Mouse (Mus musculus): ENCODE data around the gene Csnk2b. TPM values are rescaled to one million over a fixed set of nuclear protein-coding genes. Genes with fewer than 3 reads are reported as not detected.
"Not testable (repeated sequence)": the region's sequence is repeated elsewhere in the genome, so short reads cannot be mapped to it uniquely, and the experiment has no call there.

Gene Csnk2b
- polyA plus RNA-seq, 1 experiment from 2014 or later = 248 TPM

DNA sequence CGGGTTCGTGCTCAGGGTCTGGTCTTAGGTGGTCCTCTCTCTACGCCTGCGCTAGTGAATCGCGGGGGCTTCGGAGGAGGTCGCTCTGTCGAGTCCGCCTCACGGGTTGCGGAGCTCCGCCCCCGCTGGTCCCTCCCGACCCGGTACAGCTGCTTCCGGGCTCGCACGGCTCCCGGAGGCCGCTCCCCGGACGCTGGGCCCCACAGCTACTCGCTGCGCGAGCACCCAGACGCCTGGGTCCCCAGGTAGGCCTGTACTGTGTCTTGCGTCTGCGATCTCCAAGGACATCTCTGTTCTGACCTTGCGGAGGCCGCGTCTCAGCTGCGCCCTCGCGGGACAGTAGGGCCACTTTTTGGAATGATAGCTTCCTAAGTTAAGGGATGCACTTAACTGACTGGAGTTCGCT is 4.4 kb upstream of the Csnk2b start, which contains the start of gene D17H6S53E:
Gene D17H6S53E, plus strand, starts transcription at position 168 of the 406 bp plus-strand sequence.
- WGBS = under 1% methylated on average over 36 of the region's 36 CpGs
- peak within 1 kb of the TSS; percentile 78 for H3K27ac ChIP-seq
- H3K4me3 ChIP-seq (replicated peaks) = peak within 1 kb of the TSS; percentile 56
- 0 out of 2 replicates have a peak, but pooled peaks cover 3% of the 10 kb centered on the region for H3K36me3 ChIP-seq
- H3K4me2 ChIP-seq (replicated peaks) = peak within 1 kb of the TSS; percentile 79
- H3K9ac ChIP-seq = peak within 1 kb of the TSS; percentile 57
- ATAC-seq = peak; percentile 73
- H3K27me3 ChIP-seq (replicated peaks) = no peaks in the 10 kb centered on the region
- peaks cover 27% of the 10 kb centered on the region for H3K4me1 ChIP-seq (replicated peaks)
- H3K9me3 ChIP-seq = no peaks in the 10 kb centered on the region

GRCm38 (mm10) chr17:35125578-35125977 is 3.7 kb upstream of the Csnk2b start:
- peak overlapping the region; percentile 79 for H3K4me2 ChIP-seq (replicated peaks)
- H3K9me3 ChIP-seq = no peaks in the 10 kb centered on the region
- ATAC-seq = no peak
- WGBS = 23% methylated on average over 6 of the region's 6 CpGs
- no peaks in the 10 kb centered on the region for H3K27me3 ChIP-seq (replicated peaks)
- H3K4me1 ChIP-seq (replicated peaks) = peaks cover 27% of the 10 kb centered on the region
- peak overlapping the region; percentile 78 for H3K27ac ChIP-seq
- peak overlapping the region; percentile 57 for H3K9ac ChIP-seq
- 0 out of 2 replicates have a peak, but pooled peaks cover 3% of the 10 kb centered on the region for H3K36me3 ChIP-seq
- H3K4me3 ChIP-seq (replicated peaks) = peak overlapping the region; percentile 56

- peaks cover 30% of the 10 kb centered on the region for H3K4me1 ChIP-seq (replicated peaks)
- no peak overlapping the region for H3K4me3 ChIP-seq (replicated peaks)
- H3K9me3 ChIP-seq = no peaks in the 10 kb centered on the region
- 0 out of 2 replicates have a peak, but pooled peaks cover 3% of the 10 kb centered on the region for H3K36me3 ChIP-seq
- 85% methylated on average over 1 of the region's 1 CpGs for WGBS
- no peaks in the 10 kb centered on the region for H3K27me3 ChIP-seq (replicated peaks)
- H3K27ac ChIP-seq = peak overlapping the region; percentile 78
- peak overlapping the region; percentile 79 for H3K4me2 ChIP-seq (replicated peaks)
- no peak for ATAC-seq
- H3K9ac ChIP-seq = 0 out of 2 replicates have a peak overlapping the region, but pooled peaks have one; percentile 57
Observed at GRCm38 (mm10) chr17:35125081-35125480, 3.2 kb upstream of the Csnk2b start.

DNA sequence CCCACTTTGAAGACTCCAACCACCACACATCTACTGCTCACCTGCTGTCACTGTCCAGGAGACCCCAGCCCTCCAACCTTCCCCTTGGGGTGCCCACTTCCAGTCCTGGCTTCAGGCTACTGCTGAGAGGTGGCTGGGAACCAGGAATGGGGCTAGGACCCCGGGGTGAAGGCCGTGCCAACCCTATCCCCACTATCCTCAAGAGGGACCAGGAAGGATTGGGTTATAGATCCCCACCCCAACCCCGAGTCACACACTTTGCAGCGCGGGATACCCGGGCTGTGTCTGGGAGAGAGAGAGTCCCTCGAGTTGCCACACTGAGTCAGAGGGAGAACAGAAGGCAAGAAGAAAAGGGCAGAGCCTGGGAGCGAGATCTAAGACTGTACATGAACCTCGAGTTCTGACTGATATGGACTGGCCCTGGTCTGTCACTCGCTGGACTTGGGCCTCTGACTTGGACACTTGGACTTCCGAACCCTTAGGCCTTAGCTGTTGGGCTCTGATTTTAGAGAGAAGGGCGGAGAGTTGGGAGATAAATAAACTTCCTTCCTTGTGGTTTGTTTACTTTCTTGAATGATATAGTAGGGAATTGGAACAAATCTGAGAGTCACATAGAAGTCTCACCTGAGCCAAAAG is 2.5 kb upstream of the Csnk2b start:
- 0 out of 2 replicates have a peak overlapping the region, but pooled peaks have one; percentile 78 for H3K27ac ChIP-seq
- H3K9ac ChIP-seq; ATAC-seq; H3K4me3 ChIP-seq (replicated peaks); H3K9me3 ChIP-seq; H3K4me2 ChIP-seq (replicated peaks); H3K36me3 ChIP-seq; H3K27me3 ChIP-seq (replicated peaks): not testable (repeated sequence)
- H3K4me1 ChIP-seq (replicated peaks) = peaks cover 35% of the 10 kb centered on the region
- WGBS = 83% methylated on average over 12 of the region's 12 CpGs

- not testable (repeated sequence) for H3K27ac ChIP-seq; H3K4me3 ChIP-seq (replicated peaks); ATAC-seq; H3K9ac ChIP-seq; H3K4me2 ChIP-seq (replicated peaks); H3K9me3 ChIP-seq; H3K27me3 ChIP-seq (replicated peaks)
- Histone ChIP-seq H3K4me1 (replicated peaks) (peaks cover 35% of the 10 kb centered on the region), H3K36me3 (peaks cover 12% of the 10 kb centered on the region)
- 95% methylated on average over 9 of the region's 9 CpGs for WGBS
Observed at GRCm38 (mm10) chr17:35123287-35123686, 1.4 kb upstream of the Csnk2b start.

- ATAC-seq = peak; percentile 95
- peak within 1 kb of the TSS; percentile 94 for H3K4me2 ChIP-seq (replicated peaks)
- peaks cover 21% of the 10 kb centered on the region for H3K4me1 ChIP-seq (replicated peaks)
- H3K9me3 ChIP-seq = no peaks in the 10 kb centered on the region
- peak within 1 kb of the TSS; percentile 89 for H3K27ac ChIP-seq
- H3K4me3 ChIP-seq (replicated peaks) = peak within 1 kb of the TSS; percentile 68
- H3K27me3 ChIP-seq (replicated peaks) = no peaks in the 10 kb centered on the region
- WGBS = under 1% methylated on average over 50 of the region's 50 CpGs
- H3K9ac ChIP-seq = peak within 1 kb of the TSS; percentile 84
- peaks cover 20% of the 10 kb centered on the region for H3K36me3 ChIP-seq
Observed at GRCm38 (mm10) chr17:35121143-35121799, 582 bp downstream of the Csnk2b start, which contains the start of gene Gpank1. TSS of gene Gpank1 (plus strand) at chr17:35121455.

- peak overlapping the region; percentile 68 for H3K4me3 ChIP-seq (replicated peaks)
- H3K27ac ChIP-seq = peak overlapping the region; percentile 64
- H3K4me2 ChIP-seq (replicated peaks) = peak overlapping the region; percentile 94
- 0% methylated on average over 33 of the region's 33 CpGs for WGBS
- H3K9ac ChIP-seq = peak overlapping the region; percentile 84
- H3K9me3 ChIP-seq = no peaks in the 10 kb centered on the region
- H3K27me3 ChIP-seq (replicated peaks) = no peaks in the 10 kb centered on the region
- peaks cover 21% of the 10 kb centered on the region for H3K4me1 ChIP-seq (replicated peaks)
- no peak; the same call in 1 of the 2 replicates for ATAC-seq
- peaks cover 24% of the 10 kb centered on the region for H3K36me3 ChIP-seq
Observed at GRCm38 (mm10) chr17:35120745-35121142, 1.1 kb downstream of the Csnk2b start.

GRCm38 (mm10) chr17:35115046-35116019 is 6.5 kb downstream of the Csnk2b start, which contains the start of gene Ly6g5b:
TSS of gene Ly6g5b (minus strand) at chr17:35115428.
- Histone ChIP-seq H3K9ac (no peak within 1 kb of the TSS), H3K27ac (no peak within 1 kb of the TSS), H3K4me1 (replicated peaks) (peaks cover 8% of the 10 kb centered on the region), H3K27me3 (replicated peaks) (no peaks in the 10 kb centered on the region), H3K9me3 (no peaks in the 10 kb centered on the region), H3K4me2 (replicated peaks) (no peak within 1 kb of the TSS), H3K36me3 (peaks cover 33% of the 10 kb centered on the region), H3K4me3 (replicated peaks) (no peak within 1 kb of the TSS)
- ATAC-seq = no peak
- WGBS = 87% methylated on average over 8 of the region's 8 CpGs

- Histone ChIP-seq H3K9ac (no peak overlapping the region), H3K36me3 (peaks cover 15% of the 10 kb centered on the region; the same call in 1 of the 2 replicates), H3K9me3 (no peaks in the 10 kb centered on the region), H3K27ac (no peak overlapping the region), H3K4me1 (replicated peaks) (no peaks in the 10 kb centered on the region), H3K4me2 (replicated peaks) (no peak overlapping the region), H3K27me3 (replicated peaks) (no peaks in the 10 kb centered on the region), H3K4me3 (replicated peaks) (no peak overlapping the region)
- 82% methylated on average over 9 of the region's 9 CpGs for whole genome bisulfite sequencing
- ATAC-seq = no peak
Observed at GRCm38 (mm10) chr17:35111774-35112173, 10.1 kb downstream of the Csnk2b start.

- no peak within 1 kb of the TSS for H3K4me2 ChIP-seq (replicated peaks)
- H3K9me3 ChIP-seq = no peaks in the 10 kb centered on the region
- no peaks in the 10 kb centered on the region for H3K36me3 ChIP-seq
- no peak within 1 kb of the TSS for H3K4me3 ChIP-seq (replicated peaks)
- H3K9ac ChIP-seq = no peak within 1 kb of the TSS
- ATAC-seq = no peak
- no peaks in the 10 kb centered on the region for H3K27me3 ChIP-seq (replicated peaks)
- H3K4me1 ChIP-seq (replicated peaks) = peaks cover 11% of the 10 kb centered on the region; the same call in 1 of the 2 replicates
- H3K27ac ChIP-seq = no peak within 1 kb of the TSS
- 82% methylated on average over 6 of the region's 6 CpGs for WGBS
Observed at GRCm38 (mm10) chr17:35108097-35108496, 13.8 kb downstream of the Csnk2b start, which contains the start of gene Ly6g5c. TSS of gene Ly6g5c (plus strand) at chr17:35108279.

DNA sequence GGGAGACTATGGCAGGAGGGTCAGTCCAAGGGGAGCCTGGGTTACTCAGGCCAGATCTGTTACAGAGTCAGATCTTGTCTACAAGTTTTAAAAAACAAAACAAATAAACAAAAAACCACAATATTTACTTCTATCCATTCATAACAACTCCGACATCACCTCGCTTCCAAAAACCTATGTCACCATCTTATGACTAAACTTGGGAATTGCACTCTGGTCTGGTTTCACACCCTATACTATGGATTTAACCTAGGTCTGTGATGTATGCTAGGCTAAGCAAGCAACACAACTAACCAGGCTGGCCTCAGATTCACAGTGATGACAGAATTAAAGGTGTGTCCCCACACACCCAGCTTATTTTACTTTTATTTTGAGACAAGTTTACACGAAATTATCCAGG is 15.3 kb downstream of the Csnk2b start:
- Histone ChIP-seq H3K27ac (no peak overlapping the region), H3K27me3 (replicated peaks) (no peaks in the 10 kb centered on the region)
- WGBS = 65% methylated on average over 3 of the region's 3 CpGs

More for the DNA sequence above, 15.3 kb downstream of the Csnk2b start:
- Histone ChIP-seq H3K4me1 (replicated peaks) (peaks cover 22% of the 10 kb centered on the region), H3K4me2 (replicated peaks) (no peak overlapping the region), H3K4me3 (replicated peaks) (no peak overlapping the region), H3K9ac (no peak overlapping the region), H3K9me3 (no peaks in the 10 kb centered on the region), H3K36me3 (peaks cover 7% of the 10 kb centered on the region)
- no peak for ATAC-seq
